Mouse (Mus musculus): ENCODE data around the gene Tgfa. TPM values are rescaled to one million over a fixed set of nuclear protein-coding genes. Genes with fewer than 3 reads are reported as not detected.

Gene Tgfa
- polyA plus RNA-seq, 1 experiment from 2014 or later, result 7.2 TPM

- 44% methylated on average over 1 of the region's 1 CpGs for WGBS
- no peak overlapping the region for H3K9ac ChIP-seq (ENCODE audit: low read length)
- H3K4me3 ChIP-seq (replicated peaks; ENCODE audit: low read length), result no peak overlapping the region
- no peak for ATAC-seq (ENCODE audit: insufficient read depth, low FRiP score)
- H3K27ac ChIP-seq (ENCODE audit: low read length), result no peak overlapping the region
- no peaks in the 10 kb centered on the region for H3K4me1 ChIP-seq (ENCODE audit: control insufficient read depth, insufficient read depth, low read length)
- no peak overlapping the region for H3K4me2 ChIP-seq (ENCODE audit: low read depth, low read length)
- no peaks in the 10 kb centered on the region for H3K27me3 ChIP-seq (ENCODE audit: control insufficient read depth, insufficient read depth, low read length)
- H3K9me3 ChIP-seq (replicated peaks; ENCODE audit: control insufficient read depth, low read length), result no peaks in the 10 kb centered on the region
- no peaks in the 10 kb centered on the region for H3K36me3 ChIP-seq (ENCODE audit: control insufficient read depth, insufficient read depth, low read length)
Measured at GRCm38 (mm10) chr6:86317066-86317465, 122.0 kb downstream of the Tgfa start.

DNA sequence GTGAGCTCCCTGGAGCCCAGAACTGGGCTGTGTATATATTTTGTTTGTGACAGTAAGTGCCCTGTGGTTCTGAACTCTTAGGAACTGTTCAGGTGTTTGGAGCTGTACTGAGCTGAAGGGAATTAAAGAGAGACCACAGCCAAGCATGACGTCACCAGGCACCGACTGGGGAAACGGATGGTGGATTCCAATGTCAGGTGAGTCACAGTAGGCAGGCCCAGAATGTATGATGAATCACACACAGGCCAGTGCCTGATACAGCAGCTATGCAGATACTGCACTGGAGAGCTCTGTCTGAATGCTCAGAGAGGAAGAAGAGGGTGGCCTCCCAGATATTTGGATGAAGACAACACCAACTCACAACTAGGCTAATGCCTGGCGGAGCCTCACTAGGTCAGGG is 123.8 kb downstream of the Tgfa start:
- H3K27ac ChIP-seq (ENCODE audit: low read length), result no peak overlapping the region
- ATAC-seq (ENCODE audit: insufficient read depth, low FRiP score), result peak; percentile 88
- no peak overlapping the region for H3K9ac ChIP-seq (ENCODE audit: low read length)
- no peaks in the 10 kb centered on the region for H3K4me1 ChIP-seq (ENCODE audit: control insufficient read depth, insufficient read depth, low read length)
- no peaks in the 10 kb centered on the region for H3K36me3 ChIP-seq (ENCODE audit: control insufficient read depth, insufficient read depth, low read length)
- H3K9me3 ChIP-seq (replicated peaks; ENCODE audit: control insufficient read depth, low read length), result no peaks in the 10 kb centered on the region
- H3K4me2 ChIP-seq (ENCODE audit: low read depth, low read length), result no peak overlapping the region
- no peaks in the 10 kb centered on the region for H3K27me3 ChIP-seq (ENCODE audit: control insufficient read depth, insufficient read depth, low read length)
- WGBS, result 38% methylated on average over 4 of the region's 4 CpGs
- H3K4me3 ChIP-seq (replicated peaks; ENCODE audit: low read length), result no peak overlapping the region

DNA sequence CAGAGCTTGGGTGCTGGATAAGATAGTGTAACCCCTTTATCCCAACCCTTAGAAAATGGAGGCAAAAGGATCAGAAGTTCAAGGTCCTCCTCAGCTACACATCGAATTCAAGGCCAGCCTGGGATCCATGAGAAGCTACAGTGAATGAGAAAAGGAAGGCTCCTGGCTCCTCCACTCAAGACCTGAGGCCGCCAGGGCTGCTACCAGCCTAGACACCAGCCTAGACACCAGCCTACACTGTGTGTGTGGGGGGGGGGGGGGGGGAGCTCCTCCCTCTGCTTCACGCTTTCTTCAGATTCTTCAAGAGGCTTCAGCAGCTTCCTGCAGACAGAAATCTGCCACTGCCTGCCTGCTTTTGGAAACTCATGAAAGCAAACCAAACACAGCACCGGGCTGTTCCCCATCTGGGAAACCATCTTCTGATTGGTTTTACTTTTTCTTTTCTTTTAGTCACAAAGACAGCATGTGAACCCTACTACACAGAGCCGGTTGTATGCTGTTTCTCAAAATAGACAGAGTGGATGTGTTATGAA is 127.1 kb downstream of the Tgfa start:
- H3K9me3 ChIP-seq (replicated peaks; ENCODE audit: control insufficient read depth, low read length), result no peaks in the 10 kb centered on the region
- WGBS, result 78% methylated on average over 5 of the region's 5 CpGs
- no peaks in the 10 kb centered on the region for H3K27me3 ChIP-seq (ENCODE audit: control insufficient read depth, insufficient read depth, low read length)
- ATAC-seq (ENCODE audit: insufficient read depth, low FRiP score), result no peak
- H3K4me3 ChIP-seq (replicated peaks; ENCODE audit: low read length), result no peak overlapping the region
- no peak overlapping the region for H3K27ac ChIP-seq (ENCODE audit: low read length)
- H3K4me1 ChIP-seq (ENCODE audit: control insufficient read depth, insufficient read depth, low read length), result no peaks in the 10 kb centered on the region
- H3K4me2 ChIP-seq (ENCODE audit: low read depth, low read length), result no peak overlapping the region
- no peaks in the 10 kb centered on the region for H3K36me3 ChIP-seq (ENCODE audit: control insufficient read depth, insufficient read depth, low read length)
- H3K9ac ChIP-seq (ENCODE audit: low read length), result no peak overlapping the region

- H3K4me2 ChIP-seq (ENCODE audit: low read depth, low read length), result no peak overlapping the region
- H3K9me3 ChIP-seq (replicated peaks; ENCODE audit: control insufficient read depth, low read length), result no peaks in the 10 kb centered on the region
- no peak overlapping the region for H3K27ac ChIP-seq (ENCODE audit: low read length)
- no peak overlapping the region for H3K9ac ChIP-seq (ENCODE audit: low read length)
- H3K36me3 ChIP-seq (ENCODE audit: control insufficient read depth, insufficient read depth, low read length), result no peaks in the 10 kb centered on the region
- WGBS, result 91% methylated on average over 9 of the region's 9 CpGs
- no peaks in the 10 kb centered on the region for H3K27me3 ChIP-seq (ENCODE audit: control insufficient read depth, insufficient read depth, low read length)
- ATAC-seq (ENCODE audit: insufficient read depth, low FRiP score), result no peak
- H3K4me3 ChIP-seq (replicated peaks; ENCODE audit: low read length), result no peak overlapping the region
- no peaks in the 10 kb centered on the region for H3K4me1 ChIP-seq (ENCODE audit: control insufficient read depth, insufficient read depth, low read length)
Measured at GRCm38 (mm10) chr6:86322991-86323390, 128.0 kb downstream of the Tgfa start.

DNA sequence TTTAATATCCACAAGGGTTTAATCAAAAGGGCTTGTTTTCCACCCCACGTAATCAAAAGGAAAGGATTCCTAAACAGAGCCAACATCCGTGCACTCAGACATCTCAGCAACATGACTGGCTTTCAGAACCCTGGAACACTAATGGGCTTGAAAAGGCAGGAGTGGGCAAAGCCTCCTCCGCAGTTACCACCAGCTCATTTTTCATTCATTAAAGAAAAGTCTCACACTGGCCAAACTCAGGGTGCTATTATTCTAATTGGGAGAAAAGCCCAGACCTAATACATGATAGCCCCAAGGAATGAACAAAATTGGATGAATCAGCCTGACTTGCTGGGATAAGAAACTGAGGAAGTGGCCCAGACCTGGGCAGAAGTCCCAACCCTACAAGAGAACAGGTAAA is 129.4 kb downstream of the Tgfa start:
- no peak for ATAC-seq (ENCODE audit: insufficient read depth, low FRiP score)
- 75% methylated on average over 3 of the region's 3 CpGs for WGBS

More for the DNA sequence above, 129.4 kb downstream of the Tgfa start:
- Histone ChIP-seq H3K4me1 (ENCODE audit: control insufficient read depth, insufficient read depth, low read length) (no peaks in the 10 kb centered on the region), H3K27me3 (ENCODE audit: control insufficient read depth, insufficient read depth, low read length) (no peaks in the 10 kb centered on the region), H3K4me3 (replicated peaks; ENCODE audit: low read length) (no peak overlapping the region), H3K9me3 (replicated peaks; ENCODE audit: control insufficient read depth, low read length) (no peaks in the 10 kb centered on the region), H3K27ac (ENCODE audit: low read length) (no peak overlapping the region), H3K9ac (ENCODE audit: low read length) (no peak overlapping the region), H3K36me3 (ENCODE audit: control insufficient read depth, insufficient read depth, low read length) (no peaks in the 10 kb centered on the region), H3K4me2 (ENCODE audit: low read depth, low read length) (no peak overlapping the region)

Other genes with a start within 250 kb of the Tgfa start
- gene Dusp11, start 233.6 kb upstream of the Tgfa start, polyA plus RNA-seq (2015; fragmentation: Nextera tagmentation; extraction: Ambion mirVana), result 48.3 and 50.1 TPM in 2 replicates
- gene Figla, start 179.1 kb upstream of the Tgfa start, polyA plus RNA-seq (2015; fragmentation: Nextera tagmentation; extraction: Ambion mirVana), result not detected in 2 replicates
- 7.5 and 8.6 TPM in 2 replicates for gene Add2, start 166.5 kb upstream of the Tgfa start, polyA plus RNA-seq (2015; fragmentation: Nextera tagmentation; extraction: Ambion mirVana)
- 120 and 128 TPM in 2 replicates for gene Fam136a, start 170.4 kb downstream of the Tgfa start, polyA plus RNA-seq (2015; fragmentation: Nextera tagmentation; extraction: Ambion mirVana)
- gene Snrpg, start 176.1 kb downstream of the Tgfa start, polyA plus RNA-seq (2015; fragmentation: Nextera tagmentation; extraction: Ambion mirVana), result 427 and 445 TPM in 2 replicates
- 119 and 131 TPM in 2 replicates for gene Pcyox1, start 201.9 kb downstream of the Tgfa start, polyA plus RNA-seq (2015; fragmentation: Nextera tagmentation; extraction: Ambion mirVana)
- 135 and 151 TPM in 2 replicates for gene Tia1, start 209.0 kb downstream of the Tgfa start, polyA plus RNA-seq (2015; fragmentation: Nextera tagmentation; extraction: Ambion mirVana)
- not detected in 2 replicates for gene Gm44790, start 231.4 kb downstream of the Tgfa start, polyA plus RNA-seq (2015; fragmentation: Nextera tagmentation; extraction: Ambion mirVana)
- 23.0 and 23.4 TPM in 2 replicates for gene C87436, start 243.2 kb downstream of the Tgfa start, polyA plus RNA-seq (2015; fragmentation: Nextera tagmentation; extraction: Ambion mirVana)

Data from stomach, embryonic 16.5 days (tissue).